Mouse (Mus musculus) frontal cortex, postnatal 36 days (tissue): Measurements from ENCODE around the gene Nup133.

Experiments used
- DNase-seq, 2 experiments: peaks; one replicate each; pipeline ENCODE4 v3.0.0; 2022; ENCODE audit warnings: low spot score in 2 of 2

The Nup133 gene

GRCm38 (mm10) chr8:123953686-123954085, 4.6 kb upstream of the Nup133 start:
- no peak for DNase-seq

- peak; percentile 48 to 49 for DNase-seq
These were observed 1.2 kb upstream of the Nup133 start for GRCm38 (mm10) chr8:123950077-123950802.

- DNase-seq, result no peak
These were observed 571 bp upstream of the Nup133 start for GRCm38 (mm10) chr8:123949686-123949986.

- no peak for DNase-seq
These were observed 20.0 kb downstream of the Nup133 start for GRCm38 (mm10) chr8:123929026-123929425.

GRCm38 (mm10) chr8:123925671-123926070, 23.4 kb downstream of the Nup133 start:
- no peak for DNase-seq

GRCm38 (mm10) chr8:123924719-123925118, 24.3 kb downstream of the Nup133 start:
- peak; percentile 77 to 90 for DNase-seq

- DNase-seq, result no peak
These were observed 34.4 kb downstream of the Nup133 start for GRCm38 (mm10) chr8:123914635-123915034.

- DNase-seq, result peak in 1 of 2 experiments; percentile 55
These were observed 36.8 kb downstream of the Nup133 start for GRCm38 (mm10) chr8:123912265-123912664.

- DNase-seq, result no peak
These were observed 41.5 kb downstream of the Nup133 start for GRCm38 (mm10) chr8:123907604-123908003.

- DNase-seq, result no peak
These were observed 46.4 kb downstream of the Nup133 start for GRCm38 (mm10) chr8:123902653-123903052.

GRCm38 (mm10) chr8:123899366-123899765, 49.7 kb downstream of the Nup133 start:
- DNase-seq, result peak in 1 of 2 experiments; percentile 56

GRCm38 (mm10) chr8:123898576-123898975, 50.5 kb downstream of the Nup133 start:
- DNase-seq, result no peak

- DNase-seq, result no peak
These were observed 52.3 kb downstream of the Nup133 start for GRCm38 (mm10) chr8:123896774-123897173.

GRCm38 (mm10) chr8:123896366-123896761, 52.7 kb downstream of the Nup133 start:
- DNase-seq, result no peak

- DNase-seq, result no peak
These were observed 53.2 kb downstream of the Nup133 start for GRCm38 (mm10) chr8:123895680-123896365.

GRCm38 (mm10) chr8:123895230-123895629, 53.8 kb downstream of the Nup133 start:
- DNase-seq, result no peak

GRCm38 (mm10) chr8:123894502-123895097, 54.5 kb downstream of the Nup133 start, which contains the start of gene Acta1:
TSS of gene Acta1 (minus strand) at chr8:123894751.
- DNase-seq, result no peak

- no peak for DNase-seq
These were observed 55.7 kb downstream of the Nup133 start for GRCm38 (mm10) chr8:123893413-123893812.

- no peak for DNase-seq
These were observed 56.4 kb downstream of the Nup133 start for GRCm38 (mm10) chr8:123892586-123893155.

GRCm38 (mm10) chr8:123891883-123892585, 57.0 kb downstream of the Nup133 start:
- DNase-seq, result peak; percentile 82 to 91

GRCm38 (mm10) chr8:123891271-123891670, 57.8 kb downstream of the Nup133 start:
- DNase-seq, result no peak

GRCm38 (mm10) chr8:123889797-123890196, 59.3 kb downstream of the Nup133 start:
- DNase-seq, result no peak
